Mouse (Mus musculus) frontal cortex, adult (tissue): ENCODE data around the gene Magee2.
A peak's percentile ranks its signal among the peaks of the same experiment; 100 is the strongest.
"Not testable (repeated sequence)": the region's sequence is repeated elsewhere in the genome, so short reads cannot be mapped to it uniquely, and the experiment has no call there.

Experiments
- ATAC-seq: cut with Nextera tagmentation; 2 replicates; pipeline ENCODE4 v1.9.2; 2017; ENCODE audit warnings: mild to moderate bottlenecking, moderate library complexity, mixed read lengths; ENCODE audit not compliant: low TSS enrichment

Magee2 gene

GRCm38 (mm10) chrX:104856751-104857341 is at the start of gene Magee2:
Gene Magee2 (minus strand): TSS chrX:104857267.
- peak; percentile 93 for ATAC-seq

GRCm38 (mm10) chrX:104853610-104854009 is 3.5 kb downstream of the Magee2 start:
- ATAC-seq = no peak

- ATAC-seq = not testable (repeated sequence)
These were observed 39.5 kb downstream of the Magee2 start for GRCm38 (mm10) chrX:104817583-104817982.

- ATAC-seq = not testable (repeated sequence)
These were observed 40.1 kb downstream of the Magee2 start for GRCm38 (mm10) chrX:104816987-104817386.

GRCm38 (mm10) chrX:104813704-104814103 is 43.4 kb downstream of the Magee2 start:
- not testable (repeated sequence) for ATAC-seq
